12 mouse cellular contexts compared by ENCODE assay signal in genomic region chr1:181334329-181335018, GRCm38 (mm10). TPM values are rescaled to one million over a fixed set of nuclear protein-coding genes. Genes with fewer than 3 reads are reported as not detected.
DNase-seq lines count a peak whose midpoint lies in the region; TF ChIP-seq lines count a peak whose summit lies in the region.
"Had no signal": no experiment of that assay in that cellular context is flagged by ENCODE, and none has a peak within 500 bp of the region (broad histone marks: within the 10 kb centered on the region; RNA-seq: fewer than 3 reads in every experiment).

No protein-coding gene starts in this region.

- no peaks in the 10 kb centered on the region for H3K4me1 ChIP-seq in cortical plate, adult 2 months (ENCODE audit: control insufficient read depth, insufficient read depth, low read length)
- H3K4me1 ChIP-seq: embryonic facial prominence, embryonic 10.5 days; hindbrain, embryonic 12.5 days; lung, embryonic 15.5 days had no signal

- H3K27ac ChIP-seq in layer of hippocampus, adult 2 months = no peak overlapping the region
- no peak overlapping the region for H3K27ac ChIP-seq in cortical plate, adult 2 months (ENCODE audit: insufficient read depth, low read length)
- H3K27ac ChIP-seq: hindbrain, embryonic 12.5 days; lung, embryonic 15.5 days had no signal

- no peak for DNase-seq in layer of hippocampus, adult 2 months (ENCODE audit: low spot score in 2 of 2)
- DNase-seq in layer of hippocampus, adult 18-20 months (ENCODE audit: low spot score in 2 of 2) = no peak
- peak; percentile 63 for DNase-seq in naive thymus-derived CD4-positive, alpha-beta T cell, adult 2 months (ENCODE audit: low read depth)
- peak; percentile 82 for DNase-seq in thymus, postnatal 4 days
- DNase-seq in urinary bladder, postnatal 36 days (ENCODE audit: low spot score in 2 of 2) = no peak
- no peak for DNase-seq in kidney, adult 18-20 months
- no peak for DNase-seq in lung, postnatal 36 days

- TF ChIP-seq CTCF in layer of hippocampus, adult 2 months (conservative IDR thresholded peaks at IDR 0.05) = peak; percentile 47
- 0 out of 2 replicates have a peak, but pooled peaks have one; percentile 18 for TF ChIP-seq CTCF in cortical plate, adult 2 months (IDR thresholded peaks at IDR 0.05; ENCODE audit: extremely low read depth, insufficient read depth, low read length)

- TF ChIP-seq POLR2A in cortical plate, adult 2 months (IDR thresholded peaks at IDR 0.05; ENCODE audit: extremely low read depth, insufficient read depth, low read length) = no peak

- no peak overlapping the region for H3K4me3 ChIP-seq in layer of hippocampus, adult 2 months
- no peak overlapping the region for H3K4me3 ChIP-seq in cortical plate, adult 2 months (ENCODE audit: insufficient read depth, low read length)
- H3K4me3 ChIP-seq: embryonic facial prominence, embryonic 10.5 days; hindbrain, embryonic 12.5 days; lung, embryonic 15.5 days had no signal

RNA-seq across cellular contexts. Expression of gene Cnih3, which starts 18.0 kb away (rescaled TPM):
- total RNA-seq in layer of hippocampus, adult 2 months (2021) = 10 to 100 TPM; 68.5 to 71.3 TPM
- 10 to 100 TPM; 59.8 to 61.7 TPM for total RNA-seq in layer of hippocampus, adult 18-20 months (2021)
- polyA plus RNA-seq in cortical plate, adult 2 months (2012; rRNA removed) = 53.0 and 57.0 TPM in 2 replicates
- total RNA-seq: gastrocnemius, adult 18-20 months had no signal

Comparison
In these comparisons a context has a peak if more than half of its experiments do, and no peak if none do; other contexts are left out.
1. DNase-seq: peak in naive thymus-derived CD4-positive, alpha-beta T cell, adult 2 months (single experiment) and thymus, postnatal 4 days (single experiment); none in layer of hippocampus, adult 2 months (0 of 2), layer of hippocampus, adult 18-20 months (0 of 2), urinary bladder, postnatal 36 days (0 of 2), kidney, adult 18-20 months (single experiment) and lung, postnatal 36 days (single experiment).